ENCODE assay signal across 8 mouse cellular contexts in genomic region chr7:98171141-98172073, GRCm38 (mm10). TPM values are rescaled to one million over a fixed set of nuclear protein-coding genes. Genes with fewer than 3 reads are reported as not detected.
DNase-seq lines count a peak whose midpoint lies in the region; ATAC-seq and TF ChIP-seq lines count a peak whose summit lies in the region.

No protein-coding gene starts in this region.

- H3K27ac ChIP-seq in neural tube, embryonic 15.5 days (replicated peaks), result no peak overlapping the region
- peak overlapping the region; percentile 51; the same call in 1 of the 2 replicates for H3K27ac ChIP-seq in embryonic facial prominence, embryonic 12.5 days
- peak overlapping the region; percentile 39 for H3K27ac ChIP-seq in heart, postnatal 0 days (ENCODE audit: low read depth)
- peak overlapping the region; percentile 98 for H3K27ac ChIP-seq in liver, embryonic 12.5 days
- no peak overlapping the region for H3K27ac ChIP-seq in neural tube, embryonic 13.5 days (replicated peaks)

- WGBS in neural tube, embryonic 15.5 days, result 74% methylated on average over 6 of the region's 6 CpGs
- 45% methylated on average over 6 of the region's 6 CpGs for WGBS in embryonic facial prominence, embryonic 12.5 days
- WGBS in heart, postnatal 0 days, result 64% methylated on average over 6 of the region's 6 CpGs
- 14% methylated on average over 6 of the region's 6 CpGs for WGBS in liver, embryonic 12.5 days (ENCODE audit: insufficient replicate concordance)
- WGBS in neural tube, embryonic 13.5 days, result 76% methylated on average over 6 of the region's 6 CpGs

- no peak for TF ChIP-seq EP300 in heart, postnatal 0 days (IDR thresholded peaks at IDR 0.05; ENCODE audit: low read depth)

- no peak overlapping the region for H3K4me2 ChIP-seq in neural tube, embryonic 15.5 days
- no peak overlapping the region for H3K4me2 ChIP-seq in embryonic facial prominence, embryonic 12.5 days (replicated peaks)
- no peak overlapping the region for H3K4me2 ChIP-seq in heart, postnatal 0 days (ENCODE audit: low read depth, low read length)
- peak overlapping the region; percentile 89 for H3K4me2 ChIP-seq in liver, embryonic 12.5 days
- H3K4me2 ChIP-seq in neural tube, embryonic 13.5 days, result no peak overlapping the region

- H3K9me3 ChIP-seq in neural tube, embryonic 15.5 days (replicated peaks), result no peaks in the 10 kb centered on the region
- no peaks in the 10 kb centered on the region for H3K9me3 ChIP-seq in embryonic facial prominence, embryonic 12.5 days
- no peaks in the 10 kb centered on the region for H3K9me3 ChIP-seq in heart, postnatal 0 days (replicated peaks; ENCODE audit: control insufficient read depth, low read length)
- H3K9me3 ChIP-seq in liver, embryonic 12.5 days (replicated peaks), result no peaks in the 10 kb centered on the region
- H3K9me3 ChIP-seq in neural tube, embryonic 13.5 days, result no peaks in the 10 kb centered on the region

- H3K4me1 ChIP-seq in neural tube, embryonic 15.5 days, result peaks cover 23% of the 10 kb centered on the region
- peaks cover 13% of the 10 kb centered on the region for H3K4me1 ChIP-seq in embryonic facial prominence, embryonic 12.5 days
- H3K4me1 ChIP-seq in heart, postnatal 0 days (ENCODE audit: control insufficient read depth, insufficient read depth), result no peaks in the 10 kb centered on the region
- peaks cover 78% of the 10 kb centered on the region for H3K4me1 ChIP-seq in liver, embryonic 12.5 days
- H3K4me1 ChIP-seq in neural tube, embryonic 13.5 days (replicated peaks), result peaks cover 36% of the 10 kb centered on the region

- ATAC-seq in neural tube, embryonic 15.5 days (ENCODE audit: low FRiP score), result no peak
- peak; percentile 44; the same call in 1 of the 2 replicates for ATAC-seq in embryonic facial prominence, embryonic 12.5 days (ENCODE audit: insufficient number of reproducible peaks, insufficient read depth, low FRiP score, low TSS enrichment)
- ATAC-seq in heart, postnatal 0 days (ENCODE audit: insufficient read depth, low read depth), result peak; percentile 72
- ATAC-seq in liver, embryonic 12.5 days, result peak; percentile 88
- ATAC-seq in neural tube, embryonic 13.5 days (ENCODE audit: low read depth), result peak; percentile 44; the same call in 1 of the 2 replicates

- no peak overlapping the region for H3K4me3 ChIP-seq in neural tube, embryonic 15.5 days (replicated peaks)
- no peak overlapping the region for H3K4me3 ChIP-seq in embryonic facial prominence, embryonic 12.5 days
- no peak overlapping the region for H3K4me3 ChIP-seq in heart, postnatal 0 days (ENCODE audit: low read depth, low read length)
- peak overlapping the region; percentile 41 for H3K4me3 ChIP-seq in liver, embryonic 12.5 days
- no peak overlapping the region for H3K4me3 ChIP-seq in neural tube, embryonic 13.5 days

- H3K36me3 ChIP-seq in neural tube, embryonic 15.5 days, result no peaks in the 10 kb centered on the region
- H3K36me3 ChIP-seq in embryonic facial prominence, embryonic 12.5 days, result no peaks in the 10 kb centered on the region
- H3K36me3 ChIP-seq in heart, postnatal 0 days (replicated peaks; ENCODE audit: control insufficient read depth, insufficient read depth, low read length), result no peaks in the 10 kb centered on the region
- peaks cover 25% of the 10 kb centered on the region for H3K36me3 ChIP-seq in liver, embryonic 12.5 days
- H3K36me3 ChIP-seq in neural tube, embryonic 13.5 days, result no peaks in the 10 kb centered on the region

- no peak for TF ChIP-seq CTCF in heart, postnatal 0 days (IDR thresholded peaks at IDR 0.05; ENCODE audit: low read depth)

- DNase-seq in neural tube, embryonic 10.5 days (ENCODE audit: extremely low spot score, low spot score), result peak; percentile 41
- DNase-seq in heart, postnatal 0 days (ENCODE audit: low spot score), result peak; percentile 40
- DNase-seq in right cerebral cortex, postnatal 25 days, result no peak
- DNase-seq in ovary, postnatal 10 days (ENCODE audit: low spot score), result no peak

- no peak overlapping the region for H3K9ac ChIP-seq in neural tube, embryonic 15.5 days (replicated peaks)
- H3K9ac ChIP-seq in embryonic facial prominence, embryonic 12.5 days, result peak overlapping the region; percentile 27; the same call in 1 of the 2 replicates
- no peak overlapping the region for H3K9ac ChIP-seq in heart, postnatal 0 days (replicated peaks; ENCODE audit: low read depth, low read length)
- H3K9ac ChIP-seq in liver, embryonic 12.5 days, result peak overlapping the region; percentile 75
- no peak overlapping the region for H3K9ac ChIP-seq in neural tube, embryonic 13.5 days

- H3K27me3 ChIP-seq in neural tube, embryonic 15.5 days (replicated peaks), result no peaks in the 10 kb centered on the region
- H3K27me3 ChIP-seq in embryonic facial prominence, embryonic 12.5 days, result no peaks in the 10 kb centered on the region; the same call in 1 of the 2 replicates
- no peaks in the 10 kb centered on the region for H3K27me3 ChIP-seq in heart, postnatal 0 days (ENCODE audit: control insufficient read depth, insufficient read depth, low read length)
- H3K27me3 ChIP-seq in liver, embryonic 12.5 days (replicated peaks), result no peaks in the 10 kb centered on the region
- H3K27me3 ChIP-seq in neural tube, embryonic 13.5 days, result no peaks in the 10 kb centered on the region

RNA-seq across cellular contexts. Expression of gene Capn5, which starts 6.7 kb away (rescaled TPM):
- 23.6 and 29.4 TPM in 2 replicates for polyA plus RNA-seq in neural tube, embryonic 15.5 days (2015; fragmentation: Nextera tagmentation; extraction: Ambion mirVana)
- polyA plus RNA-seq in embryonic facial prominence, embryonic 12.5 days (2016; fragmentation: Nextera tagmentation; extraction: Ambion mirVana), result 5.0 and 5.7 TPM in 2 replicates
- 3.4 and 5.6 TPM in 2 replicates for total RNA-seq in heart, postnatal 0 days (2014; rRNA removed; ENCODE audit: low replicate concordance)
- polyA plus RNA-seq in heart, postnatal 0 days (2015; fragmentation: Nextera tagmentation; extraction: Ambion mirVana), result 1.1 and 1.5 TPM in 2 replicates
- 20.0 and 23.5 TPM in 2 replicates for polyA plus RNA-seq in liver, embryonic 12.5 days (2016; fragmentation: Nextera tagmentation; extraction: Ambion mirVana)
- polyA plus RNA-seq in neural tube, embryonic 13.5 days (2015; fragmentation: Nextera tagmentation; extraction: Ambion mirVana), result 18.4 and 20.8 TPM in 2 replicates

RNA-seq across cellular contexts. Expression of gene Omp, which starts 26.1 kb away (rescaled TPM):
- 0.81 and 0.91 TPM in 2 replicates for polyA plus RNA-seq in neural tube, embryonic 15.5 days (2015; fragmentation: Nextera tagmentation; extraction: Ambion mirVana)
- polyA plus RNA-seq in embryonic facial prominence, embryonic 12.5 days (2016; fragmentation: Nextera tagmentation; extraction: Ambion mirVana), result 0.43 and 0.46 TPM in 2 replicates
- 0.39 TPM in 1 of 2 replicates, not detected in the other for total RNA-seq in heart, postnatal 0 days (2014; rRNA removed; ENCODE audit: low replicate concordance)
- polyA plus RNA-seq in heart, postnatal 0 days (2015; fragmentation: Nextera tagmentation; extraction: Ambion mirVana), result 0.05 TPM in 1 of 2 replicates, not detected in the other
- polyA plus RNA-seq in liver, embryonic 12.5 days (2016; fragmentation: Nextera tagmentation; extraction: Ambion mirVana), result 0.89 TPM in 2 replicates
- 0.45 and 0.60 TPM in 2 replicates for polyA plus RNA-seq in neural tube, embryonic 13.5 days (2015; fragmentation: Nextera tagmentation; extraction: Ambion mirVana)

RNA-seq across cellular contexts. Expression of gene B3gnt6, which starts 27.9 kb away (rescaled TPM):
- polyA plus RNA-seq in neural tube, embryonic 15.5 days (2015; fragmentation: Nextera tagmentation; extraction: Ambion mirVana), result 0.49 and 0.77 TPM in 2 replicates
- polyA plus RNA-seq in embryonic facial prominence, embryonic 12.5 days (2016; fragmentation: Nextera tagmentation; extraction: Ambion mirVana), result not detected in 2 replicates
- total RNA-seq in heart, postnatal 0 days (2014; rRNA removed; ENCODE audit: low replicate concordance), result not detected in 2 replicates
- polyA plus RNA-seq in heart, postnatal 0 days (2015; fragmentation: Nextera tagmentation; extraction: Ambion mirVana), result not detected in 2 replicates
- polyA plus RNA-seq in liver, embryonic 12.5 days (2016; fragmentation: Nextera tagmentation; extraction: Ambion mirVana), result not detected in 2 replicates
- polyA plus RNA-seq in neural tube, embryonic 13.5 days (2015; fragmentation: Nextera tagmentation; extraction: Ambion mirVana), result 0.24 and 0.36 TPM in 2 replicates

RNA-seq across cellular contexts. Expression of gene Myo7a, which starts 52.1 kb away (rescaled TPM):
- polyA plus RNA-seq in neural tube, embryonic 15.5 days (2015; fragmentation: Nextera tagmentation; extraction: Ambion mirVana), result 14.4 and 16.0 TPM in 2 replicates
- polyA plus RNA-seq in embryonic facial prominence, embryonic 12.5 days (2016; fragmentation: Nextera tagmentation; extraction: Ambion mirVana), result 14.0 and 16.1 TPM in 2 replicates
- 7.1 and 20.0 TPM in 2 replicates for total RNA-seq in heart, postnatal 0 days (2014; rRNA removed; ENCODE audit: low replicate concordance)
- polyA plus RNA-seq in heart, postnatal 0 days (2015; fragmentation: Nextera tagmentation; extraction: Ambion mirVana), result 3.6 and 3.7 TPM in 2 replicates
- polyA plus RNA-seq in liver, embryonic 12.5 days (2016; fragmentation: Nextera tagmentation; extraction: Ambion mirVana), result 14.4 TPM in 2 replicates
- 13.4 and 14.6 TPM in 2 replicates for polyA plus RNA-seq in neural tube, embryonic 13.5 days (2015; fragmentation: Nextera tagmentation; extraction: Ambion mirVana)

Comparison
In these comparisons a context has a peak if more than half of its experiments do, and no peak if none do; other contexts are left out.
1. DNase-seq: peak in neural tube, embryonic 10.5 days (single experiment) and heart, postnatal 0 days (single experiment); none in right cerebral cortex, postnatal 25 days (single experiment) and ovary, postnatal 10 days (single experiment).
2. H3K27ac ChIP-seq: peak in embryonic facial prominence, embryonic 12.5 days (single experiment), heart, postnatal 0 days (single experiment) and liver, embryonic 12.5 days (single experiment); none in neural tube, embryonic 15.5 days (single experiment) and neural tube, embryonic 13.5 days (single experiment).
3. H3K9ac ChIP-seq: peak in embryonic facial prominence, embryonic 12.5 days (single experiment) and liver, embryonic 12.5 days (single experiment); none in neural tube, embryonic 15.5 days (single experiment), heart, postnatal 0 days (single experiment) and neural tube, embryonic 13.5 days (single experiment).